Mouse (Mus musculus): ENCODE measurements at regions not wholly inside any gene's neighbourhood (a gene's known extent, or its start where the extent isn't known, plus 50 kb on each side); places are given as distances from the start of the nearest gene placed in this dataset.

DNA sequence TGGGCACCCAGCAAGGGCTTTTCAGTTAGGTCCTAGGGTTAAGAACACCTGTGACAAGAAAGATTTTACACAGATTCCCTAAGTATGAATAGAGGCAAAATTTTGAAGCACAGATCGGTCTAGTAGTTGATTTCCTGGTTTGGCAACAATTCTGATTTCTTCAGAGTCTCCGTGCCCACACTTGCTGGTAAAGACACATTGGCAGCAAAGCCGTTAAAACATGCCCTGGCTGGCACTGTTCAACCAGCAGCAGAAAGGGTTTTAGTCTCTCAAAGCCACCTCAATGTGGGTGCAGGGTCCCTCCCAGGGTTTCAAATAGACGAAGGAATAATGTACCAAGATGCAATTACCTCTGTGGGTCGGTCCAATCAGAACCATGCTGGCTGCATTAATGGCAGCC is 218.9 kb upstream of the Map3k1 start:
- no peak for ATAC-seq
- Histone ChIP-seq H3K36me3 (ENCODE audit: control insufficient read depth, insufficient read depth) (no peaks in the 10 kb centered on the region), H3K27me3 (replicated peaks; ENCODE audit: control insufficient read depth, insufficient read depth, low read length) (no peaks in the 10 kb centered on the region), H3K4me3 (replicated peaks; ENCODE audit: low read length) (no peak overlapping the region), H3K9ac (replicated peaks; ENCODE audit: low read depth, low read length) (no peak overlapping the region), H3K4me1 (replicated peaks; ENCODE audit: control insufficient read depth, insufficient read depth, low read length) (no peaks in the 10 kb centered on the region), H3K4me2 (ENCODE audit: low read length) (no peak overlapping the region), H3K9me3 (ENCODE audit: control insufficient read depth, low read length) (no peaks in the 10 kb centered on the region), H3K27ac (ENCODE audit: low read length) (no peak overlapping the region)
- WGBS, result 75% methylated on average over 5 of the region's 5 CpGs

DNA sequence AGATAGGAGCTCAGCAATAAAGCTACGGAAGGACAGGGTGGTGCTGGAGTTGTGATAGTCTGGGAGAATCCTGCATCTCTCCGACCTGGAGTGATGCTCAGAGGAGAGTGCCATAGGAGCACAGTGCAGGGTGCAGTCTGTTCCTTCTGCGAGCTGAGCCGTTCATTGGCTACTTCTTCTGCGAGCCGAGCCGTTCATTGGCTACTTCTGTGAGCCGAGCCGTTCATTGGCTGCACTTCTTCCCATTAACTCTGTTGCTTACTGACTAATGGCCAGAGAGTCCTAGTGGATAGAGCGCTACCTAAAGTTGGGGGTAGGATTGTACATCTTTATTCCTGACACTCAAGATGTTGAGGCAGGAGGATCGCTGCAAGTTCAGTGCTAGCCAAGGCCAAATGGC is 222.3 kb upstream of the Map3k1 start:
- no peaks in the 10 kb centered on the region for H3K4me1 ChIP-seq (replicated peaks; ENCODE audit: control insufficient read depth, insufficient read depth, low read length)
- WGBS, result 78% methylated on average over 11 of the region's 11 CpGs
- no peak for ATAC-seq

DNA sequence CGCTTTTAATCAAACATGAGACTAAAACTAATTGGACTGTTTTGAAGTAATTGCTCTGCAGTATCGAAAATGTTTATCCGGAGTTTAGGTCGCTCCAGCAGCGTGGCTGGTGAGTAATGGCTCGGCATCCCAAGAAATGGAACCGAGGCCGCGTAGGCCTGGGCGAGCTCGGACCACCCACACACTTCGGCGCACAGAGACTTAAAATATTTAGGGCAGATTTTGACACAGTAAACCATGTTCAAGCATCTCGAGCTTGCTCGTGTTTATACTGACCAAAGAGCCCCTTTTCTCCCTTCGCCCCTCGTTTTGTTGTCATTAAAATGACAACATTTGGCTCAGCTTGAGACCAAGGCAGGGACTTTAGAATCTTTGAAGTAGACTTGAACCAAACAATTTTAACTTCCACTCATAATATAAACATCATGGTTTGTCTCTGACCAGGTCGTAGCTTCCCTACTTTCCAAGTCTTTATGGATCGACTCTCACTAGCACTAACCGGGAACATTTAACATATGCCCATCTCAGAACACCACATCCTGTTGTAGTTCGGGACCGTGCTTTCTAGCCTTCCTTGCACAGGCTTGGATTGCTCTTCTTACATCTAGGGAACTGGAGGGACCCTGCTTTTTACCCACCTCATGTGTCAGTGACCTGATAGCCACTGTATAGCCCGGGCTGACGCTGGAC is 223.0 kb upstream of the Map3k1 start:
- Histone ChIP-seq H3K9ac (replicated peaks; ENCODE audit: low read depth, low read length) (no peak overlapping the region), H3K27me3 (replicated peaks; ENCODE audit: control insufficient read depth, insufficient read depth, low read length) (no peaks in the 10 kb centered on the region), H3K4me1 (replicated peaks; ENCODE audit: control insufficient read depth, insufficient read depth, low read length) (no peaks in the 10 kb centered on the region), H3K27ac (ENCODE audit: low read length) (no peak overlapping the region), H3K4me3 (replicated peaks; ENCODE audit: low read length) (no peak overlapping the region), H3K4me2 (ENCODE audit: low read length) (no peak overlapping the region), H3K9me3 (ENCODE audit: control insufficient read depth, low read length) (no peaks in the 10 kb centered on the region), H3K36me3 (ENCODE audit: control insufficient read depth, insufficient read depth) (no peaks in the 10 kb centered on the region)
- 87% methylated on average over 24 of the region's 24 CpGs for WGBS
- no peak for ATAC-seq

More for the DNA sequence above, 222.3 kb upstream of the Map3k1 start:
- Histone ChIP-seq H3K27ac (ENCODE audit: low read length) (no peak overlapping the region), H3K9ac (replicated peaks; ENCODE audit: low read depth, low read length) (no peak overlapping the region), H3K27me3 (replicated peaks; ENCODE audit: control insufficient read depth, insufficient read depth, low read length) (no peaks in the 10 kb centered on the region), H3K4me3 (replicated peaks; ENCODE audit: low read length) (no peak overlapping the region), H3K4me2 (ENCODE audit: low read length) (no peak overlapping the region), H3K9me3 (ENCODE audit: control insufficient read depth, low read length) (no peaks in the 10 kb centered on the region), H3K36me3 (ENCODE audit: control insufficient read depth, insufficient read depth) (no peaks in the 10 kb centered on the region)

GRCm38 (mm10) chr13:112037731-112038380 is 229.1 kb upstream of the Map3k1 start:
- H3K27me3 ChIP-seq (replicated peaks; ENCODE audit: control insufficient read depth, insufficient read depth, low read length), result no peaks in the 10 kb centered on the region
- ATAC-seq, result no peak
- H3K4me2 ChIP-seq (ENCODE audit: low read length), result no peak overlapping the region
- no peak overlapping the region for H3K9ac ChIP-seq (replicated peaks; ENCODE audit: low read depth, low read length)
- 83% methylated on average over 8 of the region's 8 CpGs for WGBS
- no peak overlapping the region for H3K4me3 ChIP-seq (replicated peaks; ENCODE audit: low read length)
- no peaks in the 10 kb centered on the region for H3K4me1 ChIP-seq (replicated peaks; ENCODE audit: control insufficient read depth, insufficient read depth, low read length)
- no peak overlapping the region for H3K27ac ChIP-seq (ENCODE audit: low read length)
- H3K36me3 ChIP-seq (ENCODE audit: control insufficient read depth, insufficient read depth), result no peaks in the 10 kb centered on the region
- H3K9me3 ChIP-seq (ENCODE audit: control insufficient read depth, low read length), result no peaks in the 10 kb centered on the region

DNA sequence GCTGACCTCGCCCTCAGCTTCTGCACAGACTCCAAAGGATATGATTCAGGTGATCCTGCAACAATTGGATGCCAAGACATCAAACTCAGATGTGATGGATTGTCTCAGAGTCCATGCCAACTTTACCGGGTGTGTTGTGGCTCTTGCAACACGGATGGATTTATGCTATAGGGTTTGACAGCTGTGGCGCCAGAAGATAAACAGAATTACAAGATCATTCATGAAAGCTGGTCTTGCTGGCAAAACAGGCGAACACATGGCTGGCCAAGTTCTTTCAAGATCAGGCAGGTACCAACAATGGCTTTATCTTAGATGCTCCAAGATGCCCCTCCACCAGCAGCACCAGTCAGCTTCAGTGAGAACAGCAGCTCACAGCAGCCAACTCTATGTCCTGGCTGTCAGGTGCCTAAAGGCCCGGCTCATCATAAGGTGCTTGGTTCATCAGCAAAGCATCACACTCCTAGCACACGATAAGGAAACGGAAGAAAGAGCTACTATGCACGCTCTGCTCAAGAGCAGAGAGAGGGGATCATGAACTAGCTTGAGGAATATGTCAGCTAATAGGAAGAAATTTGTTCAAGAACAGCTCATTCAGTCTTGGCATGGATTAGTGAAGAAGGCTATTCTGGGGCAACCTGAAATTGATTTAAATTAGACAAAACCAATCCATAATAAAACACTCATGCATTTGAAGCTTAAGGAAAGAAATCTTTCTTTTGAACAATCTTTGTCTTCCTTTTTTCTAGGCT is 229.9 kb upstream of the Map3k1 start:
- no peaks in the 10 kb centered on the region for H3K4me1 ChIP-seq (replicated peaks; ENCODE audit: control insufficient read depth, insufficient read depth, low read length)
- no peak overlapping the region for H3K9ac ChIP-seq (replicated peaks; ENCODE audit: low read depth, low read length)
- H3K27me3 ChIP-seq (replicated peaks; ENCODE audit: control insufficient read depth, insufficient read depth, low read length), result no peaks in the 10 kb centered on the region
- H3K9me3 ChIP-seq (ENCODE audit: control insufficient read depth, low read length), result no peaks in the 10 kb centered on the region
- 93% methylated on average over 9 of the region's 9 CpGs for WGBS
- H3K27ac ChIP-seq (ENCODE audit: low read length), result no peak overlapping the region
- no peak overlapping the region for H3K4me3 ChIP-seq (replicated peaks; ENCODE audit: low read length)
- ATAC-seq, result no peak
- H3K36me3 ChIP-seq (ENCODE audit: control insufficient read depth, insufficient read depth), result no peaks in the 10 kb centered on the region
- no peak overlapping the region for H3K4me2 ChIP-seq (ENCODE audit: low read length)

- 87% methylated on average over 7 of the region's 7 CpGs for WGBS
- ATAC-seq, result no peak
Observed at GRCm38 (mm10) chr13:112039422-112040145, 230.8 kb upstream of the Map3k1 start.

GRCm38 (mm10) chr13:112043524-112044246 is 234.9 kb upstream of the Map3k1 start:
- no peaks in the 10 kb centered on the region for H3K36me3 ChIP-seq (ENCODE audit: control insufficient read depth, insufficient read depth)
- no peak overlapping the region for H3K9ac ChIP-seq (replicated peaks; ENCODE audit: low read depth, low read length)
- 95% methylated on average over 13 of the region's 13 CpGs for WGBS
- no peak overlapping the region for H3K4me2 ChIP-seq (ENCODE audit: low read length)
- no peak overlapping the region for H3K4me3 ChIP-seq (replicated peaks; ENCODE audit: low read length)
- no peaks in the 10 kb centered on the region for H3K27me3 ChIP-seq (replicated peaks; ENCODE audit: control insufficient read depth, insufficient read depth, low read length)
- H3K27ac ChIP-seq (ENCODE audit: low read length), result no peak overlapping the region
- ATAC-seq, result no peak
- no peaks in the 10 kb centered on the region for H3K9me3 ChIP-seq (ENCODE audit: control insufficient read depth, low read length)
- H3K4me1 ChIP-seq (replicated peaks; ENCODE audit: control insufficient read depth, insufficient read depth, low read length), result no peaks in the 10 kb centered on the region

More at GRCm38 (mm10) chr13:112039422-112040145, 230.8 kb upstream of the Map3k1 start:
- H3K4me2 ChIP-seq (ENCODE audit: low read length), result no peak overlapping the region
- H3K4me1 ChIP-seq (replicated peaks; ENCODE audit: control insufficient read depth, insufficient read depth, low read length), result no peaks in the 10 kb centered on the region
- no peaks in the 10 kb centered on the region for H3K9me3 ChIP-seq (ENCODE audit: control insufficient read depth, low read length)
- H3K4me3 ChIP-seq (replicated peaks; ENCODE audit: low read length), result no peak overlapping the region
- H3K27ac ChIP-seq (ENCODE audit: low read length), result no peak overlapping the region
- no peak overlapping the region for H3K9ac ChIP-seq (replicated peaks; ENCODE audit: low read depth, low read length)
- no peaks in the 10 kb centered on the region for H3K27me3 ChIP-seq (replicated peaks; ENCODE audit: control insufficient read depth, insufficient read depth, low read length)
- no peaks in the 10 kb centered on the region for H3K36me3 ChIP-seq (ENCODE audit: control insufficient read depth, insufficient read depth)

GRCm38 (mm10) chr13:112044372-112044771 is 235.6 kb upstream of the Map3k1 start:
- H3K4me2 ChIP-seq (ENCODE audit: low read length), result no peak overlapping the region
- H3K27ac ChIP-seq (ENCODE audit: low read length), result no peak overlapping the region
- no peaks in the 10 kb centered on the region for H3K4me1 ChIP-seq (replicated peaks; ENCODE audit: control insufficient read depth, insufficient read depth, low read length)
- no peaks in the 10 kb centered on the region for H3K27me3 ChIP-seq (replicated peaks; ENCODE audit: control insufficient read depth, insufficient read depth, low read length)
- H3K36me3 ChIP-seq (ENCODE audit: control insufficient read depth, insufficient read depth), result no peaks in the 10 kb centered on the region
- 85% methylated on average over 5 of the region's 5 CpGs for whole genome bisulfite sequencing
- no peak overlapping the region for H3K4me3 ChIP-seq (replicated peaks; ENCODE audit: low read length)
- H3K9ac ChIP-seq (replicated peaks; ENCODE audit: low read depth, low read length), result no peak overlapping the region
- H3K9me3 ChIP-seq (ENCODE audit: control insufficient read depth, low read length), result no peaks in the 10 kb centered on the region
- no peak for ATAC-seq

All from forebrain, embryonic 16.5 days (tissue).